Mouse (Mus musculus): ENCODE data around the gene Pou3f1.

GRCm38 (mm10) chr4:124622566-124622965 lies 34.0 kb upstream of the Pou3f1 start:
- TF ChIP-seq POLR2A (IDR thresholded peaks at IDR 0.05; ENCODE audit: low read depth, low read length) (no peak), CTCF (IDR thresholded peaks at IDR 0.05; ENCODE audit: borderline replicate concordance, insufficient read depth, low read length) (no peak)
